Comparison of ENCODE assay signal across 24 mouse cellular contexts in the genomic region with DNA sequence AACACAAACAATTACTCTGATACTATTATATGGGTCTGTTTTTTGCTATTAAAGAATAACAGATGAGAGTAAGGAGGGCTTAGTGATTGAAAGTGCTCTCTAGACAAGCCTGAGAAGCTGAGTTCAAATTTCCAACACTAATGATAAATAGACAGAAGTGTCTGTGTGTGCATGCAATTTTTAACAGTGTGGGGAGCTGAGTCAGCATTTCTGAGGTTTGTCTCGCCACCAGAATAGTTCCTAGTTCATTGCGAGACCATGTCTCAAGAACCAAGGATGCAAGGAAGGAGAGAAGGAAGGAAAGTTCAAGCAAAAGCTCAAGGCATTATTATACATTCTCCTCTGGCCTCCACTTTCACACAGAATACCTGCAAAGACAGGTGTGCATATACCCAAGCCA.
"Had no signal": no experiment of that assay in that cellular context is flagged by ENCODE, and none has a peak within 500 bp of the region (broad histone marks: within the 10 kb centered on the region; RNA-seq: fewer than 3 reads in every experiment).

No protein-coding gene starts in this region.

- H3K4me2 ChIP-seq: embryonic facial prominence, embryonic 12.5 days; embryonic facial prominence, embryonic 13.5 days; embryonic facial prominence, embryonic 15.5 days; forebrain, embryonic 12.5 days; forebrain, embryonic 13.5 days; forebrain, embryonic 15.5 days had no signal

- H3K9ac ChIP-seq: embryonic facial prominence, embryonic 12.5 days; embryonic facial prominence, embryonic 13.5 days; embryonic facial prominence, embryonic 15.5 days; forebrain, embryonic 12.5 days; forebrain, embryonic 13.5 days; forebrain, embryonic 15.5 days; forebrain, postnatal 0 days had no signal

- H3K36me3 ChIP-seq: embryonic facial prominence, embryonic 10.5 days; embryonic facial prominence, embryonic 12.5 days; embryonic facial prominence, embryonic 13.5 days; embryonic facial prominence, embryonic 15.5 days; forebrain, embryonic 10.5 days; forebrain, embryonic 12.5 days; forebrain, embryonic 15.5 days had no signal

- DNase-seq: cerebellum, adult 9-11 months; cerebellum, postnatal 10 days; cerebellum, postnatal 14 days; cerebellum, postnatal 25 days; cerebellum, postnatal 36 days; embryo, embryonic 11 days; forebrain, postnatal 0 days; gastrocnemius, adult 2 months; gastrocnemius, postnatal 10 days; gastrocnemius, postnatal 14 days; gastrocnemius, postnatal 25 days; gastrocnemius, postnatal 36 days; heart, adult 11 months; heart, adult 18-20 months; heart, adult 2 months had no signal

- H3K27me3 ChIP-seq: embryonic facial prominence, embryonic 12.5 days; embryonic facial prominence, embryonic 13.5 days; embryonic facial prominence, embryonic 15.5 days; forebrain, embryonic 12.5 days; forebrain, embryonic 13.5 days; forebrain, embryonic 15.5 days had no signal

- H3K4me1 ChIP-seq: embryonic facial prominence, embryonic 10.5 days; embryonic facial prominence, embryonic 12.5 days; embryonic facial prominence, embryonic 13.5 days; embryonic facial prominence, embryonic 15.5 days; forebrain, embryonic 10.5 days; forebrain, embryonic 12.5 days; forebrain, embryonic 13.5 days; forebrain, embryonic 15.5 days had no signal

- H3K27ac ChIP-seq: embryonic facial prominence, embryonic 10.5 days; embryonic facial prominence, embryonic 12.5 days; embryonic facial prominence, embryonic 13.5 days; embryonic facial prominence, embryonic 15.5 days; forebrain, embryonic 10.5 days; forebrain, embryonic 12.5 days; forebrain, embryonic 13.5 days; forebrain, embryonic 15.5 days; gastrocnemius, adult 2 months; heart, adult 2 months had no signal

- H3K9me3 ChIP-seq: embryonic facial prominence, embryonic 10.5 days; embryonic facial prominence, embryonic 12.5 days; embryonic facial prominence, embryonic 13.5 days; embryonic facial prominence, embryonic 15.5 days; forebrain, embryonic 10.5 days; forebrain, embryonic 12.5 days; forebrain, embryonic 13.5 days; forebrain, embryonic 15.5 days had no signal

- H3K4me3 ChIP-seq: embryonic facial prominence, embryonic 10.5 days; embryonic facial prominence, embryonic 12.5 days; embryonic facial prominence, embryonic 13.5 days; embryonic facial prominence, embryonic 15.5 days; erythroblast, embryonic 14.5 days; forebrain, embryonic 10.5 days; forebrain, embryonic 12.5 days; forebrain, embryonic 13.5 days; forebrain, embryonic 15.5 days; gastrocnemius, adult 2 months; heart, adult 2 months had no signal
